Mouse (Mus musculus): ENCODE measurements around the gene Napsa. TPM values are rescaled to one million over a fixed set of nuclear protein-coding genes. Genes with fewer than 3 reads are reported as not detected.

The Napsa gene
- polyA plus RNA-seq, 1 experiment from 2014 or later: 2.8 TPM

Small RNAs within 50 kb of the gene (microRNA-seq; reads per million reads assigned to microRNA genes)
- gene Mir7053 (ENCODE audit: borderline number of aligned reads): not detected

Other genes starting within 250 kb of the Napsa start
- gene Syt3, start 188.3 kb upstream of the Napsa start, polyA plus RNA-seq (2014; fragmentation: Nextera tagmentation; extraction: Ambion mirVana): 2.4 and 2.6 TPM in 2 replicates
- gene 1700008O03Rik, start 186.6 kb upstream of the Napsa start, polyA plus RNA-seq (2014; fragmentation: Nextera tagmentation; extraction: Ambion mirVana): 0.33 and 0.80 TPM in 2 replicates
- 1.8 and 2.1 TPM in 2 replicates for gene Lrrc4b, start 143.4 kb upstream of the Napsa start, polyA plus RNA-seq (2014; fragmentation: Nextera tagmentation; extraction: Ambion mirVana)
- 0.43 and 0.47 TPM in 2 replicates for gene Aspdh, start 107.0 kb upstream of the Napsa start, polyA plus RNA-seq (2014; fragmentation: Nextera tagmentation; extraction: Ambion mirVana)
- 91.2 and 92.8 TPM in 2 replicates for gene Josd2, start 104.4 kb upstream of the Napsa start, polyA plus RNA-seq (2014; fragmentation: Nextera tagmentation; extraction: Ambion mirVana)
- 140 and 145 TPM in 2 replicates for gene Emc10, start 75.9 kb upstream of the Napsa start, polyA plus RNA-seq (2014; fragmentation: Nextera tagmentation; extraction: Ambion mirVana)
- 5.4 and 10.7 TPM in 2 replicates for gene Fam71e1, start 75.8 kb upstream of the Napsa start, polyA plus RNA-seq (2014; fragmentation: Nextera tagmentation; extraction: Ambion mirVana)
- gene Mybpc2, start 47.7 kb upstream of the Napsa start, polyA plus RNA-seq (2014; fragmentation: Nextera tagmentation; extraction: Ambion mirVana): 0.38 and 0.57 TPM in 2 replicates
- 0.26 and 0.35 TPM in 2 replicates for gene Spib, start 40.3 kb upstream of the Napsa start, polyA plus RNA-seq (2014; fragmentation: Nextera tagmentation; extraction: Ambion mirVana)
- gene Pold1, start 23.5 kb upstream of the Napsa start, polyA plus RNA-seq (2014; fragmentation: Nextera tagmentation; extraction: Ambion mirVana): 57.9 and 64.1 TPM in 2 replicates
- gene Nr1h2, start 18.4 kb upstream of the Napsa start, polyA plus RNA-seq (2014; fragmentation: Nextera tagmentation; extraction: Ambion mirVana): 60.8 and 64.5 TPM in 2 replicates
- gene Kcnc3, start 18.3 kb downstream of the Napsa start, polyA plus RNA-seq (2014; fragmentation: Nextera tagmentation; extraction: Ambion mirVana): 0.49 and 0.67 TPM in 2 replicates
- 13.6 and 13.8 TPM in 2 replicates for gene Myh14, start 98.5 kb downstream of the Napsa start, polyA plus RNA-seq (2014; fragmentation: Nextera tagmentation; extraction: Ambion mirVana)
- not detected in 2 replicates for gene Izumo2, start 136.4 kb downstream of the Napsa start, polyA plus RNA-seq (2014; fragmentation: Nextera tagmentation; extraction: Ambion mirVana)
- gene Vrk3, start 176.0 kb downstream of the Napsa start, polyA plus RNA-seq (2014; fragmentation: Nextera tagmentation; extraction: Ambion mirVana): 24.8 and 29.3 TPM in 2 replicates
- 1.1 and 1.7 TPM in 2 replicates for gene Zfp473, start 178.7 kb downstream of the Napsa start, polyA plus RNA-seq (2014; fragmentation: Nextera tagmentation; extraction: Ambion mirVana)
- 47.0 and 51.1 TPM in 2 replicates for gene Nup62, start 243.7 kb downstream of the Napsa start, polyA plus RNA-seq (2014; fragmentation: Nextera tagmentation; extraction: Ambion mirVana)
- 0.78 and 1.4 TPM in 2 replicates for gene Il4i1, start 244.0 kb downstream of the Napsa start, polyA plus RNA-seq (2014; fragmentation: Nextera tagmentation; extraction: Ambion mirVana)
- gene Atf5, start 244.3 kb downstream of the Napsa start, polyA plus RNA-seq (2014; fragmentation: Nextera tagmentation; extraction: Ambion mirVana): 6.8 and 6.9 TPM in 2 replicates